Mouse (Mus musculus) retina, postnatal 1 day (tissue): ENCODE data around the gene Rnf166.

Experiments
- DNase-seq: peaks from one replicate; pipeline ENCODE4 v3.0.0-alpha.2; 2012

The Rnf166 gene

GRCm38 (mm10) chr8:122475580-122476320 is at the start of gene Rnf166, which contains the start of gene Ctu2:
TSS of gene Rnf166 (minus strand) at chr8:122476064.
TSS of gene Ctu2 (plus strand) at chr8:122476143.
- DNase-seq = peak; percentile 94

- no peak for DNase-seq
Measured at GRCm38 (mm10) chr8:122525004-122525403, 49.1 kb upstream of the Rnf166 start.

- DNase-seq = peak; percentile 34
Measured at GRCm38 (mm10) chr8:122524506-122524905, 48.6 kb upstream of the Rnf166 start.

- peak; percentile 92 for DNase-seq
Measured at GRCm38 (mm10) chr8:122523652-122524360, 47.9 kb upstream of the Rnf166 start.

GRCm38 (mm10) chr8:122522796-122523651 is 47.2 kb upstream of the Rnf166 start:
- peak; percentile 71 for DNase-seq

GRCm38 (mm10) chr8:122520611-122521010 is 44.7 kb upstream of the Rnf166 start:
- no peak for DNase-seq

- peak; percentile 84 for DNase-seq
Measured at GRCm38 (mm10) chr8:122517541-122518190, 41.8 kb upstream of the Rnf166 start.

GRCm38 (mm10) chr8:122515699-122516098 is 39.8 kb upstream of the Rnf166 start:
- DNase-seq = no peak

DNA sequence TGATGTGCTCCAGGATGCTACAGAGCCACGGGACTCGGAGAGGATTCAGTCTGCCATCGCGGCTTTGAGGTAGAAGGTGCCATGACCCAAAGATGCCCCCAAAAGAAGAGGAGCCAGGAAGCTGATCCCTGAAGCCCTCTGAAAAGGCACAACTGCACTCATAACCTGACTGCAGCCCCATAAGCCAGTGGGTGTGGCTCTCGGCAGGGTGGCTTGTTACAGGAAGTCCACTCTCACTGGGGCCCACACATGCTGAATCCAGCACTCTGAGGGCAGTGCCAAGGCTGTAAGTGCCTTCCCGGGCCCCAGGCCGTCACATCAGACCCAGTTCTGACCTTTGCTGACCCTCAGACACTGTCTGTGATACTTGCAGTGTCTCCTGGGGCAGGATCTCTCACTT is 36.5 kb upstream of the Rnf166 start:
- DNase-seq = no peak

DNA sequence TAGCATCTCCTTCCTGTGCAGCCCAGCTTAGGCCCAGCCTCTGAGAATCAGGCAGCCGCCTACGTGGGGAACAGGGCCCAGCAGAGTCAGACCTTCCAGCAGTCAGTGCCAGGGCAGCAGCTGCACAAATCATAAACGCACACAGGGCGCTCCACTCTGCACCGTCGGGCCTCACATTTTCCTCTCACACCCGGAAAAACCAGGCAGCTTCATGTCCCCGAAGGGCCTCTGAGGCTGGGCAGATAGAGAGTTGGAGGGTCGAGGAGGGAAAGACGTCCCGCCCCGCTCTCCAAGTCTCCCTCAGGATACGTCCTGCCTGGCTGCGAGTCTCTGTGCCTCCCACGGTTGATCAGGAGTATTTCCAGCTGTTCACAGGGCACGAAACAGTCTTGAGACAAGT is 35.7 kb upstream of the Rnf166 start:
- no peak for DNase-seq

- DNase-seq = peak; percentile 87
Measured at GRCm38 (mm10) chr8:122500856-122501255, 25.0 kb upstream of the Rnf166 start.

DNA sequence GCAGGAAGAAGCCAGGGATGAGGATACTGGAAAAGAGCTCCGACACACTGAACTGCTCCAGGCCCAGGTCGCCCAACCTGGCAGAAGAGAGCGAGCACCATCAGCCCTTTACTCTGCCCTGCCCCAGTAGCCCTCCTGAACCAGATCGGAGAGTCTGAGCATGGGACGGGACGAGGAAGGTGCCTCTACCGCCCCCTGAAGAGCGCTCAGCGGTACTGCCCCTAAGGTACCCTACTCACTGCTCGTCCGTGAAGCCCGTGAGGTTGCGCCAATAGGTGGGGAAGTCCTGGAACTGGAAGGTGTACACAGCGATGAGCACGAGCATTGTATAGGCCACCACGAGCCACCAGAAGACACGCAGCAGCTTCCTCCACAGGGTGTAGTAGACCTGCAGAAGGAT is 22.0 kb upstream of the Rnf166 start:
- no peak for DNase-seq

GRCm38 (mm10) chr8:122497016-122497734 is 21.3 kb upstream of the Rnf166 start:
- DNase-seq = no peak

GRCm38 (mm10) chr8:122488387-122488786 is 12.5 kb upstream of the Rnf166 start:
- DNase-seq = no peak

- no peak for DNase-seq
Measured at GRCm38 (mm10) chr8:122484831-122485230, 9.0 kb upstream of the Rnf166 start.

DNA sequence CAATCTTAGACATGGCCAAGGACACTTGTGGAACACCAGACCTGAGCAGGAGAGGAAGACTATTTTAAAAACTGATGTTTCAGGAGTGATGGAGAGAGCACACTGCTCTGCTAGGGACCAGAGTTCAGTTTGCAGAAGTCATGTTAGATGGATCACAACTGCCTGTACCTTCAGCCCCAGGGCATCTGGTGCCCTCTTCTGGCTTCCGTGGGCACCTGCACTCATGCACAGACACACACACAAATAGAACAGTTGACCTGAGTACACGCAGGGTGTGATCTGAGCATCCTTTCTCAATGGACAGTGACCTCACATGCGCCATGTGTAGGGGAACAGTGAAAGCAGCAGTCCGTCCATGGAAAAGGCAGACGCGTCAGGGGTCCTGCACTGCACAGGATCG is 8.0 kb upstream of the Rnf166 start:
- no peak for DNase-seq

DNA sequence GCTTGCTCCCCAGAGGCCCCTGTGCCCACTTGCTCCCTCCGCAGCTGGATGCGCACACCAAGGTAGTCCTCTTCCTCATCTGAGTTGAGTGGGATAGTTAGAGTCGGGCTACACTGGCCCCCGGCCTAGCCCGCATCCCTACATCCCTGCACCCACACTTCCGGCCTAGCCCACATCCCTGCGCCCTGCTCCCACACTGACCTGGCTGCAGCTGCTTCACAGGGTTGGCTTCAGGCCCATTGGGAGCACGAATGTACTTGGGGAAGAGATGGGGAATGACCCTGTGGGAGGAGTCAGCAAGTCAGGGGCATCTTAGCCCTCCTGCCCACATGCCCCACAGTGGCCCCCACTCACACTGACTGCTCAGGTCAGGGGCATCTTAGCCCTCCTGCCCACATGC is 6.6 kb upstream of the Rnf166 start:
- DNase-seq = no peak

DNA sequence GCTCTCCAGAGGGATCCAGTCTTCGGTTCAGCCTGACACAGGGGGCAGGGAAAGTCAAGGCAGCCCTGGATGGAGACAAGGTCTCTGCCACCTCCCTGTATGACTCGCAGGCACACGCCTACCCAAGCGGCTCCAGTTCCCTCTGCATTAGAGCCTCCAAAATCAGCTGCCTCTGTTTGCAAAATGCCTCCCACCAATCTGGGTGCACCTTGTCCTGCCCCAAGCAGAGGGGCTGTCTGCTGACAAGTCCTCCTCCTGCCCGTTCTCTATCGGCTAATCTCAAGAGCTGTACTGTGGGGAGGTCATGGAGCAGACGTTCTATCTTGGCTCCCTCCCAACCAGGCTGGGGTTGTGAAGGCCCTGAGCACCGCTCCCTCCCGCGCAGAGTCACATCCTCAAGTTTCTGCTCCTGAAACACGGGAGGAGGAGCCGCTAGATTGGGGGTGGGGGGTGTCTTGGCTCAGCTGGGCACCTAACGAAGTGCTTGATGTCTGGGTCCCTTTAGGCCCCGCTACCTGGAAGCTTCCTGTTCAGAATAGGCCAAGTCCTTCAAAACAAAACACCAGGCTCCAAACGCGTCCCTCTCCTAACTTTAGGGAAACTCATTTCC is 808 bp downstream of the Rnf166 start:
- peak; percentile 49 for DNase-seq

- DNase-seq = no peak
Measured at GRCm38 (mm10) chr8:122473911-122474421, 1.9 kb downstream of the Rnf166 start.

- DNase-seq = no peak
Measured at GRCm38 (mm10) chr8:122470691-122471090, 5.2 kb downstream of the Rnf166 start.

GRCm38 (mm10) chr8:122469965-122470364 is 5.9 kb downstream of the Rnf166 start:
- DNase-seq = no peak
